Mouse (Mus musculus) hindbrain, embryonic 15.5 days (tissue): ENCODE data around the gene 4931422A03Rik. TPM values are rescaled to one million over a fixed set of nuclear protein-coding genes. Genes with fewer than 3 reads are reported as not detected.

Experiments
- ATAC-seq: fragments of 200-750 bp; cut with Nextera tagmentation; 2 replicates; pipeline ENCODE4 v1.8.0; 2017; ENCODE audit warnings: low read depth, moderate number of reproducible peaks, moderate TSS enrichment; ENCODE audit not compliant: low FRiP score
- H3K27ac ChIP-seq: fragments of 300-500 bp; sonication (generic); replicated peaks from 2 replicates; pipeline ENCODE4 v1.5.1; 2015; ENCODE audit warnings: mild to moderate bottlenecking, inconsistent platforms
- H3K27me3 ChIP-seq: fragments of 300-500 bp; sonication (generic); 2 replicates; pipeline ENCODE4 v1.6.1; 2015; ENCODE audit warnings: control low read depth, inconsistent platforms
- H3K36me3 ChIP-seq: fragments of 300-500 bp; sonication (generic); 2 replicates; pipeline ENCODE4 v1.6.1; 2015; ENCODE audit warnings: control low read depth, inconsistent platforms
- H3K4me1 ChIP-seq: fragments of 300-500 bp; sonication (generic); replicated peaks from 2 replicates; pipeline ENCODE4 v1.6.1; 2015; ENCODE audit warnings: control low read depth, inconsistent platforms
- H3K4me2 ChIP-seq: fragments of 300-500 bp; sonication (generic); 2 replicates; pipeline ENCODE4 v1.6.1; 2015; ENCODE audit warnings: moderate library complexity, mild to moderate bottlenecking, inconsistent platforms
- H3K4me3 ChIP-seq: fragments of 300-500 bp; sonication (generic); 2 replicates; pipeline ENCODE4 v1.5.1; 2015; ENCODE audit warnings: mild to moderate bottlenecking, inconsistent platforms
- H3K9ac ChIP-seq: fragments of 300-500 bp; sonication (generic); 2 replicates; pipeline ENCODE4 v1.6.1; 2015; ENCODE audit warnings: inconsistent platforms
- H3K9me3 ChIP-seq: fragments of 300-500 bp; sonication (generic); 2 replicates; pipeline ENCODE4 v1.6.1; 2016; ENCODE audit warnings: control low read depth, inconsistent platforms
- WGBS: fragments of 180-500 bp; shearing (Covaris S2); methylation state at CpG from one replicate; pipeline ENCODE4 v1.1.7; 2015; 5-methylcytosine and 5-hydroxymethylcytosine counted together
- polyA plus RNA-seq: library from polyadenylated mRNA; unstranded; fragments of >200 nt; fragmentation: Nextera tagmentation; extraction: Ambion mirVana; gene quantifications from 2 replicates; pipeline ENCODE4 v1.2.1, GENCODE M21; 2015

The 4931422A03Rik gene
- polyA plus RNA-seq, 1 experiment from 2014 or later: 2.7 TPM

DNA sequence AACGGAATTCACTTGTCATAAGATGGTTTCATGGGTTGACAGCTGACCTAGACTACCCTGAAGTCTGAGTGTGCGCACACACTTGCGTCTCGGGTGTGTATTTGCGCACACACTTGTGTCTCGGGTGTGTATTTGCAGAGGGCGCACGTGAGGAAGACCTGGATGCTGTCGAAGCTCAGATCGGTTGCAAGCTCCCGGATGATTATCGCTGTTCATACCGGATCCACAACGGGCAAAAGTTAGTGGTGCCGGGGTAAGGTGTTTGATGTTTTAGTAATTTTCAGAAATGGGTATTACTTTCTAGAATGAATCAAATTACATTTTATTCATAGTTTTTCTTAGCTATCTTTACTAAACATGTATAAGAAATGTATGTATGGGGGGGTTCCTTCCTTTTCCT lies 14.6 kb upstream of the 4931422A03Rik start:
- no peak overlapping the region for H3K4me2 ChIP-seq
- no peak overlapping the region for H3K4me3 ChIP-seq
- no peaks in the 10 kb centered on the region for H3K4me1 ChIP-seq
- no peak for ATAC-seq
- 96% methylated on average over 15 of the region's 15 CpGs for WGBS
- no peaks in the 10 kb centered on the region for H3K9me3 ChIP-seq
- no peak overlapping the region for H3K27ac ChIP-seq
- no peaks in the 10 kb centered on the region for H3K27me3 ChIP-seq
- H3K9ac ChIP-seq: no peak overlapping the region
- peaks cover 32% of the 10 kb centered on the region for H3K36me3 ChIP-seq

DNA sequence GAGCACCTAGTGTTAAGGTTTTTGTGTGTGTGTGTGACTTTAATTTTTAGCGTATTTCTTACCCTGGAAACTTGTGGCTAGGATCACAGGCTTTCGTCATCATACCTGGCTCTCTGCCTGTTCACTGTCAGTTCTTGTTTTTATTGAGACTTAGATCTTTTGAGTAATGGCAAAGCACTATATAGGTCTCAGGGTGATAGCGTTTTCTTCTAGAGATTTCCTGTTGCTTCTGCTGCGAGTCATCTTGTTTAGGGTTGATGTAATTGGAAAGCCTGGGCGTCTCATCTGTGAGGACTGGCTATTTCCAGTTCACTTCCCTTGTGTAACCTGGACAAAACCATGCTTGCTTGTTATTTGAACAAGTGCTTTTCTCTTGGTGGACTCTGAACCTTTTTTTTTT lies 13.5 kb upstream of the 4931422A03Rik start:
- Histone ChIP-seq H3K27ac (no peak overlapping the region), H3K4me3 (no peak overlapping the region), H3K36me3 (peaks cover 39% of the 10 kb centered on the region), H3K9ac (no peak overlapping the region), H3K9me3 (no peaks in the 10 kb centered on the region), H3K4me1 (no peaks in the 10 kb centered on the region), H3K4me2 (no peak overlapping the region), H3K27me3 (no peaks in the 10 kb centered on the region)
- WGBS: 81% methylated on average over 5 of the region's 5 CpGs
- no peak for ATAC-seq

DNA sequence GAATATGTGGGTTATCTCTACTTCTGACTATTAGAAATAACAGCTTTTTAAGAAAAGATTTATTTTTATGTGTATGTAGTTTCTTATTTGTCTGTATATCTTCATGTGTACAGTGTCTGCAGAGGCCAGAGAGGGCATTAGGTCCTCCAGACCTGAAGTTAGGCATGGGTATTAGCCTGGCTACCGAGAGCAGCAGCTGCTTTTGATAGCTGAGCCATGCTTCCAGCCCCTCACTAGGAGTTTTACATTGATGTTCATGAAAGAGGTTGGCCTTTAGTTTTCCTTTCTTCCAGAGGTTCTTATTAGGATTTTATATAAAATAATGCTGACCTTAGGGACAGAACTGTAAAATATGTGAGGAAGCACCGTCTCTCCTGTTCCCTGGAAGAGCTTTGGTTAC lies 10.1 kb upstream of the 4931422A03Rik start:
- no peak overlapping the region for H3K9ac ChIP-seq
- H3K4me3 ChIP-seq: no peak overlapping the region
- no peaks in the 10 kb centered on the region for H3K9me3 ChIP-seq
- ATAC-seq: no peak
- H3K27me3 ChIP-seq: no peaks in the 10 kb centered on the region
- H3K27ac ChIP-seq: no peak overlapping the region
- H3K4me1 ChIP-seq: no peaks in the 10 kb centered on the region
- peaks cover 49% of the 10 kb centered on the region for H3K36me3 ChIP-seq
- 44% methylated on average over 2 of the region's 2 CpGs for WGBS
- no peak overlapping the region for H3K4me2 ChIP-seq

DNA sequence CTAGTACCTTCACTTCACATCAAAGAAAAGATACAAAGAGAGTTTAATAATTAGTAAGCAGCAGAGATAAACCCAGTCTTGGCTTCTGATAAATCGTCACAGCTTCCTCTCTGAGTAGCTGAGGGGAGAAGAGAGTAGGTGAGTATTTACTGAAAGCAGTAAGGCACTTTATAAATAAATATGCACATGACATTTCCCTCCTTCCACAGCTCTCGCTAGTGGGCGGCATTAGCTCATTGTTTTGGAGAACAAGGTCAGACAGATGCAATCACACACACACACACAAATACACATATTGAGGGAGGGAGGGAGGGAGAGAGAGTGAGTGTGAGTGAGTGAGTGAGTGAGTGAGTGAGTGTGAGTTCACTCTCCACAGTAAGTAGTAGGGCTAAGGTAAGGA lies 8.2 kb upstream of the 4931422A03Rik start:
- Histone ChIP-seq H3K9ac (no peak overlapping the region), H3K4me2 (no peak overlapping the region), H3K4me1 (no peaks in the 10 kb centered on the region), H3K27ac (no peak overlapping the region), H3K36me3 (peaks cover 52% of the 10 kb centered on the region), H3K9me3 (no peaks in the 10 kb centered on the region), H3K4me3 (no peak overlapping the region), H3K27me3 (no peaks in the 10 kb centered on the region)
- no peak for ATAC-seq
- WGBS: 62% methylated on average over 3 of the region's 3 CpGs

DNA sequence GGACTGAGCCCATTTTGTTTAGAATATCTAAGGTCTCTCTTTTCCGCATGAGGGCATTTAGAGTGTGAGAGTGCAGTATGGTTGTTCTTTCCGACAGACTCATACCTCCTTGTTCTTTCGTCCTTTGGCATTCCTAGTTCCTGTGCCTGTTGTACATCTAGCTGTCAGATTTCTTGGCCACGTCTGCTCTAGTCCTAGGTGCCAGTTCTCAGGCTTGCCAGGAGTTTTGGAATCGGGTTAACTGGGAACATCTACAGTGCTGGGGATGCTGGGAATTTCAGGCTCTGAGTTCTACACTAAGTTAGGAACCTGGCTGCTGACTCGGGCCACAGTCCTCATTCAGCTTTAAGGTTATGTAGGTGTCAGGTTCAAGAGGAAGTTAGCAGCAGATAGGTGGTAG lies 7.4 kb upstream of the 4931422A03Rik start:
- no peaks in the 10 kb centered on the region for H3K4me1 ChIP-seq

DNA sequence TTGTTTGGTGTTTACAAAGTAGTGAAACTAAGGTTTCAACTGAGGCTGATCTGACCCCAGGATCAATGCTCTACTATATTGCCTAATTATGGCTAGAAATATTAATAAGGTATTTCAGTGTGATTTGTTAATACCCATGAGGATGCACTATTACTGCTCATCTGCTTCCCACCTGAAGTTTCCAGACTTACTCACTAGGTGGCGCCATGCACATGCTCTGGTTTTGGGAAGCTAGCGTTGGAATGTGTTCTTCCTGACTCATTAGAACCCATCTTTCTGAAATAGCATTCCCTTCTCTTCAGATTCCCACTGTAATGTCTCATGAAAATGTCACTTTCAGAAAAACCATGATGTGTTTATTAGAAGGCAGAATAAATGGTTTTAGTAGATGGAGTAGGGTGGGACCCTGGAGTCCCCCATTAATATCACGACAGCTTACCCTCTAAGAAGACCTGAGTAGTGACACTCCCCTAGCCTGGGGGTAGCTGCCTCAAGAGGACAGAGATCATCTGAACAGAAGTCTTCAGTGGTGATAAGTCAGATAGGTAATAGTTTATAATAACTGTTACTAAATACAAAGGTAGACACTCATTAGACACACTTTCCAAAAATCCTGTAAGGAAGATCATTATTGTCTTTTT lies 6.8 kb upstream of the 4931422A03Rik start:
- H3K36me3 ChIP-seq: peaks cover 47% of the 10 kb centered on the region
- no peak overlapping the region for H3K27ac ChIP-seq
- H3K4me1 ChIP-seq: peaks cover 5% of the 10 kb centered on the region
- H3K27me3 ChIP-seq: no peaks in the 10 kb centered on the region
- no peak overlapping the region for H3K4me3 ChIP-seq
- no peaks in the 10 kb centered on the region for H3K9me3 ChIP-seq
- H3K4me2 ChIP-seq: no peak overlapping the region
- 33% methylated on average over 3 of the region's 3 CpGs for WGBS
- ATAC-seq: peak; percentile 34; the same call in 1 of the 2 replicates
- H3K9ac ChIP-seq: no peak overlapping the region

More for the DNA sequence above, 7.4 kb upstream of the 4931422A03Rik start:
- H3K9ac ChIP-seq: no peak overlapping the region
- WGBS: 91% methylated on average over 6 of the region's 6 CpGs
- no peak overlapping the region for H3K27ac ChIP-seq
- no peak for ATAC-seq
- H3K9me3 ChIP-seq: no peaks in the 10 kb centered on the region
- peaks cover 49% of the 10 kb centered on the region for H3K36me3 ChIP-seq
- H3K27me3 ChIP-seq: no peaks in the 10 kb centered on the region
- no peak overlapping the region for H3K4me3 ChIP-seq
- no peak overlapping the region for H3K4me2 ChIP-seq

DNA sequence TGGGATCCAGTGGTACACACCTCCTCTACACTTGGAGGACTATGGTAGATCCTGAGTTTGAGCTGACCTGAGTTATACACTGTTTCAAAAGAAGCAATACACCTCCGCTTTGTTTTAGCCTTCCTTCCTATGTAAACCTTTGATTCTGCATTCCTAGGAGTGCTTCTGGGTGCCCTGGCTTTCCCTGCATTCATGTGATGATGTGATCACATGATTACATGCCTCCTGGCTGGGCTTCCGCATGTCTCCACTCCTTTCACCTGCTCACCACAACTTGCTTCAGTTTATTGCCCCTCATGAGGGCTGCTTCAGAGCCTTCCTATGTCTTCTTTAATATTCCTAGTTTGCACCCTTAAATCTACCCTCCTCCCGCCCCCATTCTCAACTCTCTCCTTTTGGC lies 3.9 kb upstream of the 4931422A03Rik start:
- Histone ChIP-seq H3K36me3 (peaks cover 35% of the 10 kb centered on the region), H3K4me3 (no peak overlapping the region), H3K4me1 (peaks cover 23% of the 10 kb centered on the region), H3K9ac (no peak overlapping the region), H3K27ac (no peak overlapping the region), H3K27me3 (no peaks in the 10 kb centered on the region), H3K4me2 (no peak overlapping the region), H3K9me3 (no peaks in the 10 kb centered on the region)
- ATAC-seq: no peak
- 90% methylated on average over 3 of the region's 3 CpGs for WGBS

DNA sequence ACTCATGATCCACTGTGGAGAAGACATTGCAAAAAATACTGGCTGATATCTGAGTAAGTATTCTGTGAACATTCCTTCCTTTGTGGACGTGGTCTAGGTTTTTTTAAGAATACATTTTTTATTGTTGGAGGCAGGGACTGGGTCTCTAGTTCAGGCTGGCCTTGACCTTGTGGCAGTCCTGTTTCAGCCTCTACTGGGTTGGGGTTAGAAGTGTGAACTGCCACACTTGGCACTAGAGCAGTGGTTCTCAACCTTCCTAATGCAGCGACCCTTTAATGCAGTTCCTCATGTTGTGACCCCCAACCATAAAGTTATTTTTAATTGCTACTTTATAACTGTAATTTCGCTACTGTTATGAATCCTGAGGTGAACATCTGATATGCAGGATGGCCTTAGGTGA lies 2.2 kb upstream of the 4931422A03Rik start:
- Histone ChIP-seq H3K4me3 (no peak overlapping the region), H3K4me1 (peaks cover 23% of the 10 kb centered on the region), H3K9me3 (no peaks in the 10 kb centered on the region), H3K4me2 (no peak overlapping the region), H3K27ac (no peak overlapping the region), H3K36me3 (peaks cover 22% of the 10 kb centered on the region), H3K9ac (no peak overlapping the region), H3K27me3 (no peaks in the 10 kb centered on the region)
- WGBS: 91% methylated on average over 3 of the region's 3 CpGs
- ATAC-seq: no peak

DNA sequence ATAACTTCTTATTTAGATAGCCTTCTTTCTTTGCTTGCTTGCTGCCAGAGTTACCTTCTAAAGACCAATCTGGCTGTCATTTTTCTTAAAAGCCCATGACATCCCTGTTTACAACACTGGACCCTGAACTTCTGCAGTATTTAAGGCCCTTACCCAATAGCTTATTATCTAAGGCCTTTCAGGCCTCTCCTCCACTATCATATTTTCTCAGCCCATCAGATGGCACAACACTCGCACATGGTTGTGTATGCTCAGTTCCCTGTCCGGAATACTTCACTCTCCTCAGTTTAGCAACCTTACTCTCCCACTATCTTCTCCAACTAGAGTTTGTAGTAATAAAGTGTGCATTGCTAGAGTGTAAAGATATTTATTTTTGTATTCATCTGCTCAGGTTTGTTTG lies 913 bp upstream of the 4931422A03Rik start:
- H3K4me1 ChIP-seq: peaks cover 23% of the 10 kb centered on the region
- no peaks in the 10 kb centered on the region for H3K27me3 ChIP-seq
- 81% methylated on average over 2 of the region's 2 CpGs for WGBS
- peak overlapping the region; percentile 95 for H3K4me3 ChIP-seq
- H3K9me3 ChIP-seq: no peaks in the 10 kb centered on the region
- peak overlapping the region; percentile 78 for H3K4me2 ChIP-seq
- peaks cover 12% of the 10 kb centered on the region for H3K36me3 ChIP-seq
- no peak for ATAC-seq
- H3K9ac ChIP-seq: peak overlapping the region; percentile 99
- no peak overlapping the region for H3K27ac ChIP-seq

DNA sequence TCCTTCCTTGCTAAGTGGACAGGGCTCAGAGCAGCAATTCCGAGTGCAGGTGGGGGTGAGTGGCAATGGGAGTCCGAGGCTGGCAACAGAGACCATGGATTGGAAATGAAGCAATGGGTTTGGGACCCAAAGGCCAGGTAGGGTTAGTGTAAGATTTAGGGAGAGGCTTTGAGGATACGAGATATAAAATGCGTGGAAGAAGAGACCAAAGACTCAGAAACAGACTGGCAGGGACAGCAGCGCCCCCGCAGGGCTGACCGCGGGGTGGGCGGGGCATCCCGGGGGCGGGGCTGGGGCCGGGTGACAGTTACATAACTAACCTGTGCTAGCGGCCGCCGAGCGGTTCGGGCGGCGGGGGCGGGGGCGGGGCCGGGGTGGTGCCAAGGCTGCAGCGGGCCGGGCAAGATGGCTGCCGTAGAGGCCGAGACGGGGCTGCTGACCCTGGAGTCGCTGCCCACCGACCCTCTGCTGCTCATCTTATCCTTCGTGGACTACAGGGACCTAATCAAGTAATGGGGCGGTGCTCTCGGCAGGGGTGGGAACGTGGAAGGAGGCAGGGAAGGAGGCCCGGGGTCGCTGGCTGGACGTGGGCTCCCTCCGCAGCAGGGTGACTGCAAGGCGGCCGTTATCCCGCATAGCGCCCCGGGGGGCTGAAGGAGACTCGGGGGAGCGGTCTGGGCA lies 563 bp downstream of the 4931422A03Rik start, which contains the start of gene Fbxo3:
Gene Fbxo3, plus strand, starts transcription at position 264 of the 681 bp plus-strand sequence.
- Histone ChIP-seq H3K27me3 (no peaks in the 10 kb centered on the region), H3K4me3 (peak within 1 kb of the TSS; percentile 95), H3K9ac (peak within 1 kb of the TSS; percentile 99), H3K27ac (peak within 1 kb of the TSS; percentile 75), H3K4me1 (peaks cover 23% of the 10 kb centered on the region), H3K4me2 (peak within 1 kb of the TSS; percentile 78), H3K36me3 (peaks cover 6% of the 10 kb centered on the region), H3K9me3 (no peaks in the 10 kb centered on the region)
- peak; percentile 96 for ATAC-seq
- WGBS: 1% methylated on average over 39 of the region's 44 CpGs

DNA sequence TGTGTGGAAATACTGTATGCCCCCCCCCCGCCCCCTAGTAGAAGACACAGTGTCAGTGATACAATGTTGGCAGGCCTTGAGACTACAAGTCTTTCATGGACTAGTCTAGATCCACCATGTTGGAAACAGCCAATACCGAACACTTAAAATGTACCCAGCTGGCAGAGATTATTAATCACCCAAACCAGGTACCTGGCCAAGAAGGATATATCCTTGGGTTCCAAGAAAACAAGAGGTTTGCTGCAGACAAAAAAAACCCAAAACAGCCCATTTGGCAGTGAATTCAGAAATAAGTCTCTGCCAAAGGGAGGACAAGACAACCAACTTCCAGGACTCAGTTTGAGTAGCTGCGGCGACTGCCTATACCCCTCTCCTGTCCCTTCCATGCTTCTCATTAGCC lies 3.5 kb downstream of the 4931422A03Rik start:
- Histone ChIP-seq H3K27me3 (no peaks in the 10 kb centered on the region), H3K9ac (no peak overlapping the region), H3K9me3 (no peaks in the 10 kb centered on the region), H3K36me3 (no peaks in the 10 kb centered on the region), H3K27ac (no peak overlapping the region), H3K4me3 (no peak overlapping the region), H3K4me2 (no peak overlapping the region), H3K4me1 (peaks cover 15% of the 10 kb centered on the region)
- WGBS: 87% methylated on average over 4 of the region's 4 CpGs
- ATAC-seq: no peak

DNA sequence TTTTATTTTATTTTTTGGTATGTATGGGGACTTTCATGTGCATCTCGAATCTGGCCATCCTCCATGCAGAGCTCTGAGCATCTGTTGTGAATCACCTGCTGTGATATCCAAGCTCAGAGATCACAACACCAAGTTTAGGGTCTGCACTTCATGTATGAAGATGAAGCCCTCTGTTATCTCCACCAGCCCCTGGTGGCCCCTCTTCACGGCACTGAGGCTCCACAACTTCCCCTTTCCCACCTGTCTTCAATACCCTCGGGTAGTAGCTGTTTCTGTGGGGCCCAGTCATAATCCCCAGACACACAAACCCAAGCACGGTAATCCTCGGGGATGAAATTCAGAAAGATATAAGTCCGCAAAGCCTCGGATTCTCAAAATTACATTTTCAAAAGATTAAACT lies 5.1 kb downstream of the 4931422A03Rik start:
- Histone ChIP-seq H3K27me3 (no peaks in the 10 kb centered on the region), H3K27ac (no peak overlapping the region), H3K4me1 (no peaks in the 10 kb centered on the region; the same call in 1 of the 2 replicates), H3K4me2 (no peak overlapping the region), H3K4me3 (no peak overlapping the region), H3K9ac (no peak overlapping the region), H3K36me3 (no peaks in the 10 kb centered on the region), H3K9me3 (no peaks in the 10 kb centered on the region)
- WGBS: 87% methylated on average over 7 of the region's 7 CpGs
- ATAC-seq: no peak
